Mouse (Mus musculus) ES-E14 (cell line): ENCODE results near the gene Efnb1.

ENCODE experiments used
- HCFC1 ChIP-seq: IDR thresholded peaks from 2 replicates; pipeline ENCODE4 v1.6.1; 2012; ENCODE audit warnings: low read length, inconsistent platforms, borderline replicate concordance; ENCODE audit not compliant: insufficient read depth
- MAFK ChIP-seq: IDR thresholded peaks from 2 replicates; pipeline ENCODE4 v1.6.1; 2014; ENCODE audit warnings: mild to moderate bottlenecking, low read depth, low read length, inconsistent platforms; ENCODE audit not compliant: insufficient read depth
- ZNF384 ChIP-seq: IDR thresholded peaks from 2 replicates; pipeline ENCODE4 v1.6.1; 2012; ENCODE audit warnings: low read depth, low read length, inconsistent platforms

GRCm38 (mm10) chrX:99137928-99138740 is 2.2 kb downstream of the Efnb1 start:
- TF ChIP-seq ZNF384 (no peak), MAFK (no peak), HCFC1 (no peak)
